ENCODE assay signal across 22 mouse cellular contexts in the genomic region with DNA sequence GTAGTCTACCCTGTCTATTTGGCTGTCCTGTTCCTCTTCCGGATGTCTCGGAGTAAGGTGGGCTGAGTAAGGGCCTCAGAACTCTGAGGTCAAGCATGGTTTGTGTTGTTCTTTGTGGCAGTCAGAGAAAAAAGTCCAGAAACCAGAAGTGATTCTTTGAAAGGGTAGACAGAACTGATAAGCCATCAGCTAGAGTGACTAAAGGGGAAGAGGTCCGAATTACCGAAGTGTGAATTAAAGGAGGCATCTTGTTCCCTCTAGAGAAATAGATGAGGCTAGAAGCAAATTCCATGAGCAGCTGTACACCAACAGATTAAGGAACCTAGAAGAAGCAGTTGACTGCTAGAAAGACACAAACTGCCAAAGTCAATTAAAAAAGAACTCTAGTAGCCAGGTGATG. TPM values are rescaled to one million over a fixed set of nuclear protein-coding genes. Genes with fewer than 3 reads are reported as not detected.
A peak's percentile ranks its signal among the peaks of the same experiment; 100 is the strongest.
DNase-seq lines count a peak whose midpoint lies in the region; ATAC-seq and TF ChIP-seq lines count a peak whose summit lies in the region.
"Had no signal": no experiment of that assay in that cellular context is flagged by ENCODE, and none has a peak within 500 bp of the region (broad histone marks: within the 10 kb centered on the region; RNA-seq: fewer than 3 reads in every experiment).

No protein-coding gene starts in this region.

- peak in 1 of 2 experiments; percentile 47; a peak in 1 of 4 replicates for TF ChIP-seq EP300 in MEL (IDR thresholded peaks at IDR 0.05; ENCODE audit: low read depth in 1 of 2, low read length in 2 of 2)

- ATAC-seq in CD4-positive, CD25-positive, alpha-beta regulatory T cell, adult 4 months, result no peak
- ATAC-seq: forebrain, embryonic 14.5 days; forebrain, embryonic 16.5 days had no signal

- TF ChIP-seq POLR2A in MEL (IDR thresholded peaks at IDR 0.05; ENCODE audit: control insufficient read depth in 1 of 2, insufficient read depth in 1 of 2, low read depth in 1 of 2, low read length in 2 of 2, poor library complexity in 1 of 2), result no peak

- no peaks in the 10 kb centered on the region for H3K79me2 ChIP-seq in MEL (ENCODE audit: control insufficient read depth, insufficient read depth, low read length, poor library complexity)

- H3K36me3 ChIP-seq in MEL (ENCODE audit: control insufficient read depth in 1 of 2, insufficient read depth in 2 of 2, low read length in 2 of 2), result peaks cover 4% of the 10 kb centered on the region in 2 experiments; a peak in 3 of 4 replicates

- peaks cover 0 to 10% of the 10 kb centered on the region in 2 experiments; a peak in 1 of 4 replicates for H3K4me1 ChIP-seq in MEL (ENCODE audit: control insufficient read depth in 1 of 2, insufficient read depth in 2 of 2, low read length in 2 of 2)
- H3K4me1 ChIP-seq: embryonic facial prominence, embryonic 13.5 days; embryonic facial prominence, embryonic 15.5 days; forebrain, embryonic 10.5 days; forebrain, embryonic 12.5 days had no signal

- no peaks in the 10 kb centered on the region for H3K27me3 ChIP-seq in MEL (ENCODE audit: control insufficient read depth in 1 of 2, insufficient read depth in 2 of 2, low read length in 2 of 2)
- H3K27me3 ChIP-seq: embryonic facial prominence, embryonic 13.5 days; embryonic facial prominence, embryonic 15.5 days; forebrain, embryonic 12.5 days had no signal

- DNase-seq in layer of hippocampus, adult 2 months (ENCODE audit: low spot score in 2 of 2), result no peak
- DNase-seq in layer of hippocampus, adult 9-10 months (ENCODE audit: low spot score), result no peak
- DNase-seq in MEL (ENCODE audit: low read depth, low spot score), result peak; percentile 64
- no peak for DNase-seq in thymus, postnatal 10 days (ENCODE audit: low spot score in 2 of 2)
- DNase-seq: adrenal gland, adult 2 months; adrenal gland, postnatal 10 days; adrenal gland, postnatal 25 days; cerebellum, adult 11 months; cerebellum, adult 18-20 months; cerebellum, adult 8-10 months; cerebellum, adult 9-11 months; cerebellum, postnatal 14 days; cerebellum, postnatal 36 days; embryo, embryonic 11 days had no signal

- no peak for TF ChIP-seq CTCF in layer of hippocampus, adult 2 months (conservative IDR thresholded peaks at IDR 0.05)
- no peak for TF ChIP-seq CTCF in MEL (IDR thresholded peaks at IDR 0.05 in 2 of 3, conservative IDR thresholded peaks at IDR 0.05 in 1 of 3; ENCODE audit: control insufficient read depth in 1 of 3, insufficient read depth in 1 of 3, low read depth in 2 of 3, low read length in 3 of 3, poor library complexity in 1 of 3, severe bottlenecking in 1 of 3)

- no peaks in the 10 kb centered on the region for H3K9me3 ChIP-seq in MEL (replicated peaks; ENCODE audit: insufficient read depth, low read length)
- H3K9me3 ChIP-seq: embryonic facial prominence, embryonic 13.5 days; embryonic facial prominence, embryonic 15.5 days; forebrain, embryonic 10.5 days; forebrain, embryonic 12.5 days had no signal

- H3K4me3 ChIP-seq in layer of hippocampus, adult 2 months, result no peak overlapping the region
- H3K4me3 ChIP-seq in MEL (ENCODE audit: control insufficient read depth in 1 of 2, insufficient read depth in 1 of 2, low read depth in 2 of 2, low read length in 2 of 2), result no peak overlapping the region
- H3K4me3 ChIP-seq: embryonic facial prominence, embryonic 13.5 days; embryonic facial prominence, embryonic 15.5 days; erythroblast, embryonic 14.5 days; forebrain, embryonic 10.5 days; forebrain, embryonic 12.5 days had no signal

- H3K9ac ChIP-seq in MEL (ENCODE audit: control insufficient read depth, low read depth, low read length, poor library complexity, severe bottlenecking), result no peak overlapping the region
- H3K9ac ChIP-seq: embryonic facial prominence, embryonic 13.5 days; embryonic facial prominence, embryonic 15.5 days; forebrain, embryonic 12.5 days had no signal

- H3K27ac ChIP-seq in layer of hippocampus, adult 2 months, result peak overlapping the region; percentile 58; the same call in 1 of the 2 replicates
- 0 out of 2 replicates have a peak overlapping the region, but pooled peaks have one; percentile 29 for H3K27ac ChIP-seq in MEL (ENCODE audit: control insufficient read depth, low read depth, low read length)
- H3K27ac ChIP-seq: embryonic facial prominence, embryonic 13.5 days; embryonic facial prominence, embryonic 15.5 days; forebrain, embryonic 10.5 days; forebrain, embryonic 12.5 days had no signal

- no peak for TF ChIP-seq RAD21 in MEL (IDR thresholded peaks at IDR 0.05; ENCODE audit: low read depth, low read length)

TF ChIP-seq in MEL, 35 proteins besides CTCF, POLR2A, EP300 and RAD21:
- TF ChIP-seq GATA1 (IDR thresholded peaks at IDR 0.05; ENCODE audit: low read depth, low read length) (peak; percentile 75), RCOR1 (IDR thresholded peaks at IDR 0.05; ENCODE audit: low read depth, low read length) (no peak)

RNA-seq across cellular contexts. Expression of a gene that starts 36.9 kb away (rescaled TPM):
- total RNA-seq in layer of hippocampus, adult 2 months (2021), result 10 to 100 TPM; 87.0 to 93.3 TPM
- 10.3 and 10.6 TPM in 2 replicates for total RNA-seq in MEL (2012; rRNA removed)
- 10 to 100 TPM in 1 of 2 experiments, not detected in 1; 10.7 TPM for polyA plus RNA-seq in MEL (2012; ENCODE audit: insufficient read depth in 1 of 2, insufficient read length in 2 of 2, low read depth in 1 of 2, low replicate concordance in 2 of 2, missing spikeins in 1 of 2)
- polyA plus RNA-seq in CD4-positive, CD25-positive, alpha-beta regulatory T cell, adult 4 months (2017; shearing (Covaris generic)), result 10 to 100 TPM; 16.8 to 34.7 TPM

RNA-seq across cellular contexts. Expression of a gene that starts 45.9 kb away (rescaled TPM):
- total RNA-seq in layer of hippocampus, adult 2 months (2021), result 100 to 1,000 TPM; 192 to 223 TPM
- total RNA-seq in MEL (2012; rRNA removed), result 44.0 and 48.8 TPM in 2 replicates
- polyA plus RNA-seq in MEL (2012; ENCODE audit: insufficient read depth in 1 of 2, insufficient read length in 2 of 2, low read depth in 1 of 2, low replicate concordance in 2 of 2, missing spikeins in 1 of 2), result 10 to 100 TPM in 1 of 2 experiments, not detected in 1; 99.2 TPM
- 10 to 100 TPM; 20.5 to 28.2 TPM for polyA plus RNA-seq in CD4-positive, CD25-positive, alpha-beta regulatory T cell, adult 4 months (2017; shearing (Covaris generic))

RNA-seq across cellular contexts. Expression of a gene that starts 45.9 kb away (rescaled TPM):
- total RNA-seq in layer of hippocampus, adult 2 months (2021), result 1 to 10 TPM; 6.2 to 6.8 TPM
- total RNA-seq in MEL (2012; rRNA removed), result 26.1 and 31.4 TPM in 2 replicates
- polyA plus RNA-seq in MEL (2012; ENCODE audit: insufficient read depth in 1 of 2, insufficient read length in 2 of 2, low read depth in 1 of 2, low replicate concordance in 2 of 2, missing spikeins in 1 of 2), result 100 to 1,000 TPM in 1 of 2 experiments, 10 to 100 TPM in 1; 32.0 to 262 TPM
- 1 to 10 TPM; 3.1 to 6.0 TPM for polyA plus RNA-seq in CD4-positive, CD25-positive, alpha-beta regulatory T cell, adult 4 months (2017; shearing (Covaris generic))

RNA-seq across cellular contexts. Expression of a gene that starts 52.5 kb away (rescaled TPM):
- 10 to 100 TPM; 78.2 to 82.2 TPM for total RNA-seq in layer of hippocampus, adult 2 months (2021)
- 0.89 and 1.0 TPM in 2 replicates for total RNA-seq in MEL (2012; rRNA removed)
- polyA plus RNA-seq in MEL (2012; ENCODE audit: insufficient read depth in 1 of 2, insufficient read length in 2 of 2, low read depth in 1 of 2, low replicate concordance in 2 of 2, missing spikeins in 1 of 2), result 1 to 10 TPM in 1 of 2 experiments, not detected in 1; 1.1 TPM
- polyA plus RNA-seq in CD4-positive, CD25-positive, alpha-beta regulatory T cell, adult 4 months (2017; shearing (Covaris generic)), result 1 to 10 TPM; 4.0 to 5.0 TPM

RNA-seq across cellular contexts. Expression of a gene that starts 58.8 kb away (rescaled TPM):
- total RNA-seq in layer of hippocampus, adult 2 months (2021), result 10 to 100 TPM; 87.9 to 95.5 TPM
- 118 and 121 TPM in 2 replicates for total RNA-seq in MEL (2012; rRNA removed)
- 100 to 1,000 TPM in 1 of 2 experiments, not detected in 1; 261 TPM for polyA plus RNA-seq in MEL (2012; ENCODE audit: insufficient read depth in 1 of 2, insufficient read length in 2 of 2, low read depth in 1 of 2, low replicate concordance in 2 of 2, missing spikeins in 1 of 2)
- polyA plus RNA-seq in CD4-positive, CD25-positive, alpha-beta regulatory T cell, adult 4 months (2017; shearing (Covaris generic)), result 10 to 100 TPM; 52.8 to 72.1 TPM
